Mouse (Mus musculus) induced T-regulatory cell, adult 2 months (primary cell): ENCODE data around the gene Pamr1.
A peak's percentile ranks its signal among the peaks of the same experiment; 100 is the strongest.

ENCODE experiments used
- DNase-seq: peaks from one replicate; pipeline ENCODE4 v3.0.0-alpha.2; 2012; ENCODE audit warnings: low read depth

The Pamr1 gene

GRCm38 (mm10) chr2:102549611-102550266 lies at the start of gene Pamr1:
TSS of gene Pamr1 (plus strand) at chr2:102550012.
- DNase-seq: no peak

- no peak for DNase-seq
Measured at GRCm38 (mm10) chr2:102507633-102508032, 42.2 kb upstream of the Pamr1 start.

- no peak for DNase-seq
Measured at GRCm38 (mm10) chr2:102508154-102508553, 41.7 kb upstream of the Pamr1 start.

GRCm38 (mm10) chr2:102519956-102520355 lies 29.9 kb upstream of the Pamr1 start:
- DNase-seq: no peak

- no peak for DNase-seq
Measured at GRCm38 (mm10) chr2:102527563-102527962, 22.2 kb upstream of the Pamr1 start.

- no peak for DNase-seq
Measured at GRCm38 (mm10) chr2:102533437-102533836, 16.4 kb upstream of the Pamr1 start.

- no peak for DNase-seq
Measured at GRCm38 (mm10) chr2:102536766-102537165, 13.0 kb upstream of the Pamr1 start.

GRCm38 (mm10) chr2:102540438-102541230 lies 9.2 kb upstream of the Pamr1 start:
- no peak for DNase-seq

GRCm38 (mm10) chr2:102541404-102542125 lies 8.2 kb upstream of the Pamr1 start:
- no peak for DNase-seq

GRCm38 (mm10) chr2:102543961-102544719 lies 5.7 kb upstream of the Pamr1 start:
- DNase-seq: no peak

- no peak for DNase-seq
Measured at GRCm38 (mm10) chr2:102550910-102551582, 1.2 kb downstream of the Pamr1 start.

- no peak for DNase-seq
Measured at GRCm38 (mm10) chr2:102551594-102551993, 1.8 kb downstream of the Pamr1 start.

- DNase-seq: no peak
Measured at GRCm38 (mm10) chr2:102552095-102552537, 2.3 kb downstream of the Pamr1 start.

GRCm38 (mm10) chr2:102557085-102557484 lies 7.3 kb downstream of the Pamr1 start:
- no peak for DNase-seq

- no peak for DNase-seq
Measured at GRCm38 (mm10) chr2:102558965-102559364, 9.2 kb downstream of the Pamr1 start.

GRCm38 (mm10) chr2:102563848-102564247 lies 14.0 kb downstream of the Pamr1 start:
- DNase-seq: no peak

- DNase-seq: no peak
Measured at GRCm38 (mm10) chr2:102579248-102579647, 29.4 kb downstream of the Pamr1 start.

- DNase-seq: peak; percentile 33
Measured at GRCm38 (mm10) chr2:102589977-102590376, 40.2 kb downstream of the Pamr1 start.

GRCm38 (mm10) chr2:102594535-102594934 lies 44.7 kb downstream of the Pamr1 start:
- DNase-seq: no peak

GRCm38 (mm10) chr2:102595395-102596130 lies 45.8 kb downstream of the Pamr1 start:
- no peak for DNase-seq
